Mouse (Mus musculus): ENCODE data around the gene Cript.

GRCm38 (mm10) chr17:87052432-87052831, 27.1 kb downstream of the Cript start:
- TF ChIP-seq TBP (IDR thresholded peaks at IDR 0.05; ENCODE audit: low read depth, low read length): no peak
- no peak for TF ChIP-seq HCFC1 (IDR thresholded peaks at IDR 0.05; ENCODE audit: low read depth, low read length)
- no peak for TF ChIP-seq CHD1 (IDR thresholded peaks at IDR 0.05; ENCODE audit: low read depth, low read length)
- no peak for TF ChIP-seq CTCF (IDR thresholded peaks at IDR 0.05 in 2 of 3, conservative IDR thresholded peaks at IDR 0.05 in 1 of 3; ENCODE audit: control insufficient read depth in 1 of 3, insufficient read depth in 1 of 3, low read depth in 2 of 3, low read length in 3 of 3, poor library complexity in 1 of 3, severe bottlenecking in 1 of 3)
- TF ChIP-seq POLR2A (IDR thresholded peaks at IDR 0.05; ENCODE audit: control insufficient read depth in 1 of 2, insufficient read depth in 1 of 2, low read depth in 1 of 2, low read length in 2 of 2, poor library complexity in 1 of 2): no peak
- TF ChIP-seq EP300 (IDR thresholded peaks at IDR 0.05; ENCODE audit: low read depth in 1 of 2, low read length in 2 of 2): no peak
- no peak for TF ChIP-seq SMC3 (IDR thresholded peaks at IDR 0.05; ENCODE audit: low read depth, low read length)
- no peak for TF ChIP-seq MYB (IDR thresholded peaks at IDR 0.05; ENCODE audit: low read depth, low read length)
- no peak for TF ChIP-seq JUND (IDR thresholded peaks at IDR 0.05; ENCODE audit: low read depth, low read length)
